Mouse (Mus musculus) MEL (cell line): ENCODE data around the gene Htr7. TPM values are rescaled to one million over a fixed set of nuclear protein-coding genes. Genes with fewer than 3 reads are reported as not detected.

Source experiments
- DNase-seq: peaks from one replicate; pipeline ENCODE4 v3.0.0; 2011; ENCODE audit warnings: low read depth, low spot score
- H3K27ac ChIP-seq: 2 replicates; pipeline ENCODE4 v1.5.1; 2012; ENCODE audit warnings: low read depth, mild to moderate bottlenecking, control low read depth, low read length, moderate library complexity; ENCODE audit not compliant: control insufficient read depth
- H3K27me3 ChIP-seq, 2 experiments: fragments of 150-350 bp in 1 of 2; sonication (generic) in 1 of 2; 2 replicates each; pipeline ENCODE4 v1.6.1; 2012; ENCODE audit warnings: low read length in 2 of 2, mild to moderate bottlenecking in 2 of 2, improper control_type of control experiment in 1 of 2, moderate library complexity in 1 of 2; ENCODE audit not compliant: insufficient read depth in 2 of 2, control insufficient read depth in 1 of 2
- H3K36me3 ChIP-seq, 2 experiments: 2 replicates each; pipeline ENCODE4 v1.6.1; 2012 to 2014; ENCODE audit warnings: low read length in 2 of 2, improper control_type of control experiment in 1 of 2, inconsistent platforms in 1 of 2, mild to moderate bottlenecking in 1 of 2; ENCODE audit not compliant: insufficient read depth in 2 of 2, control insufficient read depth in 1 of 2
- H3K4me1 ChIP-seq, 2 experiments: fragments of 150-350 bp in 1 of 2; sonication (generic) in 1 of 2; 2 replicates each; pipeline ENCODE4 v1.6.1; 2012; ENCODE audit warnings: low read length in 2 of 2, improper control_type of control experiment in 1 of 2, mild to moderate bottlenecking in 1 of 2; ENCODE audit not compliant: insufficient read depth in 2 of 2, control insufficient read depth in 1 of 2
- H3K4me3 ChIP-seq, 2 experiments: fragments of 150-350 bp in 1 of 2; sonication (generic) in 1 of 2; 2 replicates each; pipeline ENCODE4 v1.5.1; 2012; ENCODE audit warnings: low read depth in 2 of 2, low read length in 2 of 2, mild to moderate bottlenecking in 2 of 2, moderate library complexity in 2 of 2, control low read depth in 1 of 2, improper control_type of control experiment in 1 of 2; ENCODE audit not compliant: control insufficient read depth in 1 of 2, insufficient read depth in 1 of 2
- H3K79me2 ChIP-seq: 2 replicates; pipeline ENCODE4 v1.6.1; 2012; ENCODE audit warnings: mild to moderate bottlenecking, low read length, moderate library complexity; ENCODE audit not compliant: control insufficient read depth, poor library complexity, insufficient read depth
- H3K9ac ChIP-seq: 2 replicates; pipeline ENCODE4 v1.6.1; 2012; ENCODE audit warnings: low read depth, mild to moderate bottlenecking, control low read depth, low read length, moderate library complexity; ENCODE audit not compliant: control insufficient read depth, poor library complexity, severe bottlenecking
- H3K9me3 ChIP-seq: fragments of 150-350 bp; sonication (generic); replicated peaks from 2 replicates; pipeline ENCODE4 v1.6.1; 2012; ENCODE audit warnings: mild to moderate bottlenecking, low read length, improper control_type of control experiment, moderate library complexity; ENCODE audit not compliant: insufficient read depth
- BHLHE40 ChIP-seq: IDR thresholded peaks from 2 replicates; pipeline ENCODE4 v1.6.1; 2012; ENCODE audit warnings: low read depth, mild to moderate bottlenecking, inconsistent platforms, low read length, improper control_type of control experiment, borderline replicate concordance
- CHD1 ChIP-seq: IDR thresholded peaks from 2 replicates; pipeline ENCODE4 v1.6.1; 2012; ENCODE audit warnings: low read depth, mild to moderate bottlenecking, inconsistent platforms, low read length, improper control_type of control experiment
- CTCF ChIP-seq, 3 experiments: IDR thresholded peaks in 2 of 3; conservative IDR thresholded peaks in 1 of 3; 2 replicates each; pipeline ENCODE4 v1.5.1; 2011 to 2012; ENCODE audit warnings: low read length in 3 of 3, low read depth in 2 of 3, mild to moderate bottlenecking in 2 of 3, improper control_type of control experiment in 1 of 3, inconsistent platforms in 1 of 3, mixed read lengths in 1 of 3, moderate library complexity in 1 of 3; ENCODE audit not compliant: control insufficient read depth in 1 of 3, insufficient read depth in 1 of 3, poor library complexity in 1 of 3, severe bottlenecking in 1 of 3
- E2F4 ChIP-seq: IDR thresholded peaks from 2 replicates; pipeline ENCODE4 v1.6.1; 2011; ENCODE audit warnings: low read depth, low read length, improper control_type of control experiment, borderline replicate concordance
- ELF1 ChIP-seq: IDR thresholded peaks from 2 replicates; pipeline ENCODE4 v1.6.1; 2014; ENCODE audit warnings: low read depth, mild to moderate bottlenecking, inconsistent platforms, low read length, improper control_type of control experiment, moderate library complexity
- EP300 ChIP-seq, 2 experiments: IDR thresholded peaks; 2 replicates each; pipeline ENCODE4 v1.6.1; 2011; ENCODE audit warnings: improper control_type of control experiment in 2 of 2, low read length in 2 of 2, low read depth in 1 of 2, mild to moderate bottlenecking in 1 of 2
- HCFC1 ChIP-seq: IDR thresholded peaks from 2 replicates; pipeline ENCODE4 v1.6.1; 2012; ENCODE audit warnings: low read depth, mild to moderate bottlenecking, inconsistent platforms, low read length, improper control_type of control experiment, moderate library complexity
- JUND ChIP-seq: IDR thresholded peaks from 2 replicates; pipeline ENCODE4 v1.6.1; 2011; ENCODE audit warnings: low read depth, mild to moderate bottlenecking, improper control_type of control experiment, low read length
- KAT2A ChIP-seq: conservative IDR thresholded peaks from 2 replicates; pipeline ENCODE4 v1.6.1; 2012; ENCODE audit warnings: low read depth, low read length, improper control_type of control experiment, inconsistent platforms
- MAX ChIP-seq: IDR thresholded peaks from 2 replicates; pipeline ENCODE4 v1.6.1; 2011; ENCODE audit warnings: low read length, improper control_type of control experiment
- MEF2A ChIP-seq: IDR thresholded peaks from 2 replicates; pipeline ENCODE4 v1.6.1; 2014; ENCODE audit warnings: low read depth, mild to moderate bottlenecking, inconsistent platforms, low read length, improper control_type of control experiment; ENCODE audit not compliant: poor library complexity, insufficient replicate concordance, severe bottlenecking; ENCODE audit errors: extremely low read depth
- MXI1 ChIP-seq: IDR thresholded peaks from 2 replicates; pipeline ENCODE4 v1.6.1; 2011; ENCODE audit warnings: mild to moderate bottlenecking, low read depth, low read length, improper control_type of control experiment
- POLR2AphosphoS2 ChIP-seq: IDR thresholded peaks from 2 replicates; pipeline ENCODE4 v1.6.1; 2011; ENCODE audit warnings: low read length, improper control_type of control experiment
- RAD21 ChIP-seq: IDR thresholded peaks from 2 replicates; pipeline ENCODE4 v1.6.1; 2011; ENCODE audit warnings: mild to moderate bottlenecking, low read depth, low read length, improper control_type of control experiment
- RCOR1 ChIP-seq: IDR thresholded peaks from 2 replicates; pipeline ENCODE4 v1.6.1; 2012; ENCODE audit warnings: low read depth, mild to moderate bottlenecking, inconsistent platforms, low read length, improper control_type of control experiment
- SMC3 ChIP-seq: IDR thresholded peaks from 2 replicates; pipeline ENCODE4 v1.6.1; 2011; ENCODE audit warnings: low read depth, low read length, improper control_type of control experiment
- TAL1 ChIP-seq: IDR thresholded peaks from 2 replicates; pipeline ENCODE4 v1.6.1; 2012; ENCODE audit warnings: mild to moderate bottlenecking, inconsistent platforms, low read length, moderate library complexity, mixed read lengths
- TCF12 ChIP-seq: IDR thresholded peaks from 2 replicates; pipeline ENCODE4 v1.6.1; 2014; ENCODE audit warnings: low read depth, mild to moderate bottlenecking, inconsistent platforms, low read length, improper control_type of control experiment, moderate library complexity
- ZC3H11A ChIP-seq: IDR thresholded peaks from 2 replicates; pipeline ENCODE4 v1.6.1; 2012; ENCODE audit warnings: low read depth, mild to moderate bottlenecking, inconsistent platforms, low read length, improper control_type of control experiment
- ZKSCAN1 ChIP-seq: IDR thresholded peaks from 2 replicates; pipeline ENCODE4 v1.6.1; 2012; ENCODE audit warnings: low read depth, mild to moderate bottlenecking, inconsistent platforms, low read length, improper control_type of control experiment, moderate library complexity
- ZNF384 ChIP-seq: IDR thresholded peaks from 2 replicates; pipeline ENCODE4 v1.6.1; 2012; ENCODE audit warnings: low read depth, mild to moderate bottlenecking, inconsistent platforms, low read length, improper control_type of control experiment
- polyA plus RNA-seq, 2 experiments: library from polyadenylated mRNA; stranded (reverse) in 1 of 2; unstranded in 1 of 2; fragments of >175 nt in 1 of 2; fragments of >200 nt in 1 of 2; gene quantifications; 2 replicates each; pipeline versions ENCODE4 v1.2.1 to v1.2.4; 2012; ENCODE audit warnings: low replicate concordance in 2 of 2, low read depth in 1 of 2; ENCODE audit not compliant: insufficient read length in 2 of 2, insufficient read depth in 1 of 2, missing spikeins in 1 of 2
- total RNA-seq: library from RNA; depleted of rRNA; stranded (reverse); fragments of 300-350 nt; gene quantifications from 2 replicates; pipeline ENCODE4 v1.2.3, GENCODE M21; 2012

Htr7 gene
- total and polyA plus RNA-seq, 3 experiments, result not detected

- H3K27ac ChIP-seq, result no peak overlapping the region
- TF ChIP-seq ELF1 (no peak), MAX (no peak), MXI1 (no peak), ZKSCAN1 (no peak), TCF12 (no peak), BHLHE40 (no peak), EP300 (IDR thresholded peaks at IDR 0.05; ENCODE audit: low read depth in 1 of 2, low read length in 2 of 2) (no peak), E2F4 (no peak), JUND (no peak), ZC3H11A (no peak), POLR2AphosphoS2 (no peak), MEF2A (no peak), HCFC1 (no peak), ZNF384 (no peak), RCOR1 (no peak), RAD21 (no peak), CHD1 (no peak), CTCF (IDR thresholded peaks at IDR 0.05 in 2 of 3, conservative IDR thresholded peaks at IDR 0.05 in 1 of 3; ENCODE audit: control insufficient read depth in 1 of 3, insufficient read depth in 1 of 3, low read depth in 2 of 3, low read length in 3 of 3, poor library complexity in 1 of 3, severe bottlenecking in 1 of 3) (no peak)
- no peak for DNase-seq
- H3K9ac ChIP-seq, result no peak overlapping the region
- no peaks in the 10 kb centered on the region for H3K36me3 ChIP-seq
- no peaks in the 10 kb centered on the region for H3K27me3 ChIP-seq
- H3K4me1 ChIP-seq, result no peaks in the 10 kb centered on the region
- H3K4me3 ChIP-seq, result no peak overlapping the region
- H3K9me3 ChIP-seq, result no peaks in the 10 kb centered on the region
- no peaks in the 10 kb centered on the region for H3K79me2 ChIP-seq
These were observed 99.7 kb downstream of the Htr7 start for GRCm38 (mm10) chr19:35957656-35958055.

- H3K4me3 ChIP-seq, result no peak overlapping the region
- H3K9ac ChIP-seq, result no peak overlapping the region
- no peaks in the 10 kb centered on the region for H3K4me1 ChIP-seq
- no peaks in the 10 kb centered on the region for H3K9me3 ChIP-seq
- no peaks in the 10 kb centered on the region for H3K27me3 ChIP-seq
- H3K27ac ChIP-seq, result no peak overlapping the region
- DNase-seq, result no peak
- H3K36me3 ChIP-seq, result no peaks in the 10 kb centered on the region
- no peaks in the 10 kb centered on the region for H3K79me2 ChIP-seq
- TF ChIP-seq RCOR1, result no peak
- no peak for TF ChIP-seq SMC3
- no peak for TF ChIP-seq TAL1
- no peak for TF ChIP-seq KAT2A
- no peak for TF ChIP-seq TCF12
- TF ChIP-seq, all 39 proteins: peak for 0
These were observed 101.6 kb downstream of the Htr7 start for GRCm38 (mm10) chr19:35955698-35956097.
